Mouse (Mus musculus) cerebellum, adult 2 months (tissue): Measurements from ENCODE around the gene Pex7.

Source experiments
- CTCF ChIP-seq: fragments of 200-500 bp; IDR thresholded peaks from 2 replicates; pipeline ENCODE4 v1.5.1; 2011; ENCODE audit warnings: low read depth, mild to moderate bottlenecking, control low read depth, low read length, moderate library complexity, borderline replicate concordance; ENCODE audit not compliant: insufficient read depth
- POLR2A ChIP-seq: fragments of 200-500 bp; IDR thresholded peaks from 2 replicates; pipeline ENCODE4 v1.6.1; 2011; ENCODE audit warnings: low read length, control low read depth, borderline replicate concordance; ENCODE audit not compliant: insufficient read depth

- TF ChIP-seq POLR2A (no peak), CTCF (no peak)
Measured at GRCm38 (mm10) chr10:19939282-19939705, 31.8 kb upstream of the Pex7 start.
